Mouse (Mus musculus) liver, embryonic 11.5 days (tissue): ENCODE data around the gene Spag9. TPM values are rescaled to one million over a fixed set of nuclear protein-coding genes. Genes with fewer than 3 reads are reported as not detected.

Experiments
- polyA plus RNA-seq: library from polyadenylated mRNA; unstranded; fragments of >200 nt; fragmentation: Nextera tagmentation; extraction: Ambion mirVana; gene quantifications from 2 replicates; pipeline ENCODE4 v1.2.1, GENCODE M21; 2014

Gene Spag9
- polyA plus RNA-seq, 1 experiment from 2014 or later = 24.6 TPM

Other genes starting within 250 kb of the Spag9 start
- 42.7 and 46.7 TPM in 2 replicates for gene Utp18, start 110.3 kb upstream of the Spag9 start, polyA plus RNA-seq
- 17.4 and 19.3 TPM in 2 replicates for gene Mbtd1, start 110.2 kb upstream of the Spag9 start, polyA plus RNA-seq
- gene Nme2, start 39.8 kb upstream of the Spag9 start, polyA plus RNA-seq = 112 and 142 TPM in 2 replicates
- gene Gm20390, start 27.8 kb upstream of the Spag9 start, polyA plus RNA-seq = 393 TPM in 2 replicates
- gene Nme1, start 27.6 kb upstream of the Spag9 start, polyA plus RNA-seq = 315 and 317 TPM in 2 replicates
- 18.4 and 18.6 TPM in 2 replicates for gene Tob1, start 215.4 kb downstream of the Spag9 start, polyA plus RNA-seq
- gene Wfikkn2, start 249.9 kb downstream of the Spag9 start, polyA plus RNA-seq = 0.36 and 0.38 TPM in 2 replicates